Mouse (Mus musculus) forebrain, postnatal 0 days (tissue): ENCODE measurements around the gene Cap1. TPM values are rescaled to one million over a fixed set of nuclear protein-coding genes. Genes with fewer than 3 reads are reported as not detected.

Experiments used
- ATAC-seq: fragments of 200-750 bp; cut with Nextera tagmentation; 2 replicates; pipeline ENCODE4 v1.8.0; 2017; ENCODE audit warnings: mild to moderate bottlenecking, moderate library complexity
- DNase-seq: peaks from one replicate; pipeline ENCODE4 v3.0.0-alpha.2; 2015
- H3K27ac ChIP-seq: fragments of 300-500 bp; sonication (generic); 2 replicates; pipeline ENCODE4 v1.5.1; 2014; ENCODE audit warnings: low read depth, mild to moderate bottlenecking, antibody characterized with exemption, low read length, moderate library complexity, mixed read lengths
- H3K27me3 ChIP-seq: fragments of 300-500 bp; sonication (generic); 2 replicates; pipeline ENCODE4 v1.6.1; 2014; ENCODE audit warnings: mild to moderate bottlenecking, low read length, mixed read lengths; ENCODE audit not compliant: insufficient read depth
- H3K36me3 ChIP-seq: fragments of 300-500 bp; sonication (generic); 2 replicates; pipeline ENCODE4 v1.6.1; 2014; ENCODE audit warnings: mild to moderate bottlenecking, moderate library complexity; ENCODE audit not compliant: insufficient read depth
- H3K4me1 ChIP-seq: fragments of 300-500 bp; sonication (generic); 2 replicates; pipeline ENCODE4 v1.6.1; 2014; ENCODE audit warnings: antibody characterized with exemption; ENCODE audit not compliant: insufficient read depth
- H3K4me2 ChIP-seq: fragments of 300-500 bp; sonication (generic); 2 replicates; pipeline ENCODE4 v1.6.1; 2014; ENCODE audit warnings: low read depth, mild to moderate bottlenecking, moderate library complexity
- H3K4me3 ChIP-seq: fragments of 300-500 bp; sonication (generic); 2 replicates; pipeline ENCODE4 v1.5.1; 2014; ENCODE audit warnings: low read depth, low read length, mixed read lengths
- H3K9ac ChIP-seq: fragments of 300-500 bp; sonication (generic); 2 replicates; pipeline ENCODE4 v1.6.1; 2014; ENCODE audit warnings: mild to moderate bottlenecking
- H3K9me3 ChIP-seq: fragments of 300-500 bp; sonication (generic); 2 replicates; pipeline ENCODE4 v1.6.1; 2016; ENCODE audit warnings: low read length
- CTCF ChIP-seq: sonication (generic); IDR thresholded peaks from 2 replicates; pipeline ENCODE4 v1.5.1; 2016; ENCODE audit warnings: antibody characterized with exemption, control low read depth, low read depth
- WGBS: fragments of 180-500 bp; shearing (Covaris S2); extraction: QIAGEN DNeasy Blood & Tissue Kit; methylation state at CpG from one replicate; pipeline ENCODE4 v1.1.7; 2014; 5-methylcytosine and 5-hydroxymethylcytosine counted together
- polyA plus RNA-seq: library from polyadenylated mRNA; unstranded; fragments of >200 nt; fragmentation: Nextera tagmentation; extraction: Ambion mirVana; gene quantifications from 2 replicates; pipeline ENCODE4 v1.2.1, GENCODE M21; 2015
- total RNA-seq: library from RNA; depleted of rRNA; stranded (reverse); fragments of >200 nt; gene quantifications from 2 replicates; pipeline ENCODE4 v1.2.3, GENCODE M21; 2014

Gene Cap1
- total and polyA plus RNA-seq, 2 experiments from 2014 or later: 75.2 to 161 TPM

DNA sequence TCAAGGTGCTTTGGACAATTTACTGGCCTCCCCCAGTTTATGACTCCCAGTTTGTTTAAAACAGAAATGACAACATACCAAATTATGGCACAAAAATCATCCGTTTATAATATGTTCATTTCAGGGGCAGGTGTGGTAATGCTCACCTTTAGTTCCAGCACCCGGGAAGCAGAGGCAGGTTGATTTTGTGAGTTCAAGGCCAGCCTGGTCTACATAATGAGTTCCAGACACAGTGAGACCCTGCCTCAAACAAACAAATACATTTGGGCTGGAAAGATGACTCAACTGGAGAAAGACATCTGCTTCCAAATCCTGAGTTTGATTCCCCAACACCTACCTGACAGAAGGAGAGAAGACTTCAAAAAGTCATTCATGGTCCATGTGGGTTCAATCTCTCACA lies 1.5 kb upstream of the Cap1 start:
- no peak for TF ChIP-seq CTCF
- Histone ChIP-seq H3K4me3 (no peak overlapping the region), H3K9me3 (no peaks in the 10 kb centered on the region), H3K9ac (peak overlapping the region; percentile 87; the same call in 1 of the 2 replicates), H3K27me3 (no peaks in the 10 kb centered on the region), H3K27ac (peak overlapping the region; percentile 100), H3K36me3 (no peaks in the 10 kb centered on the region), H3K4me2 (peak overlapping the region; percentile 68), H3K4me1 (peaks cover 12% of the 10 kb centered on the region; the same call in 1 of the 2 replicates)
- WGBS: 74% methylated on average over 2 of the region's 2 CpGs
- ATAC-seq (no peak), DNase-seq (no peak)

DNA sequence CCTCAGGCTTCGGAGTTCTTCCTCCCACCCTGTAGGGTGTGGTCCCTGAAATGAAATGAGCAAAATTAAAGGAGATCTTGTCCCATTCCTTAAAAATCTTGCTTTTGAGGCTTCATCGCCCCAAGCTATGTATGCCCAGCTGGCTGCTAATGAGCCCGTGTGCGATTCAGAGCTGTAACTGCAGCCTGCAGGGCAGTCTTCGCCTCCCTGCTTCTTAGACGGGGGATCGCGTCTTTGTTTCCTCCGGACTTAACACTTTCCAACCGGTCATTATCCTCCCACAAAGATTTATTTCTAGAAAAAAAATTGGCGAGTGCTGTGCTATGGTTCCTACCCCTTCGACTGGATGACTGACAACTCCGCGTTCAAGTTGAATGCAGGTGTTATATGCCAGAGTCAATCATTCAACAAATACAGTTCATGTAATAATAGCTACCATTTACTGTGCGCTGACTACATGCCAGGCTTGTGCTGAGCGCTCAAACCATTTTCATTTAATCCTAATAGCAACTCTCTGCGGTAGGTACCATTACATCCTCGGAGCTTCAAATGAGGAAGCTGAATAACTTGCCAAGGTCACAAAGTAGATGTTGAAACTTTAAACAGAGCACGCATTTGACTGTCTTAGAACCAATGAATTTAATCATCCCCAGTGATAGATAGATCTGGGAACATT lies 861 bp upstream of the Cap1 start:
- Histone ChIP-seq H3K27me3 (no peaks in the 10 kb centered on the region), H3K4me1 (peaks cover 12% of the 10 kb centered on the region; the same call in 1 of the 2 replicates), H3K36me3 (no peaks in the 10 kb centered on the region), H3K9ac (peak overlapping the region; percentile 87), H3K4me2 (peak overlapping the region; percentile 68), H3K9me3 (no peaks in the 10 kb centered on the region), H3K4me3 (peak overlapping the region; percentile 72), H3K27ac (peak overlapping the region; percentile 100)
- DNase-seq (no peak), ATAC-seq (peak; percentile 3; the same call in 1 of the 2 replicates)
- no peak for TF ChIP-seq CTCF
- WGBS: under 1% methylated on average over 19 of the region's 19 CpGs

DNA sequence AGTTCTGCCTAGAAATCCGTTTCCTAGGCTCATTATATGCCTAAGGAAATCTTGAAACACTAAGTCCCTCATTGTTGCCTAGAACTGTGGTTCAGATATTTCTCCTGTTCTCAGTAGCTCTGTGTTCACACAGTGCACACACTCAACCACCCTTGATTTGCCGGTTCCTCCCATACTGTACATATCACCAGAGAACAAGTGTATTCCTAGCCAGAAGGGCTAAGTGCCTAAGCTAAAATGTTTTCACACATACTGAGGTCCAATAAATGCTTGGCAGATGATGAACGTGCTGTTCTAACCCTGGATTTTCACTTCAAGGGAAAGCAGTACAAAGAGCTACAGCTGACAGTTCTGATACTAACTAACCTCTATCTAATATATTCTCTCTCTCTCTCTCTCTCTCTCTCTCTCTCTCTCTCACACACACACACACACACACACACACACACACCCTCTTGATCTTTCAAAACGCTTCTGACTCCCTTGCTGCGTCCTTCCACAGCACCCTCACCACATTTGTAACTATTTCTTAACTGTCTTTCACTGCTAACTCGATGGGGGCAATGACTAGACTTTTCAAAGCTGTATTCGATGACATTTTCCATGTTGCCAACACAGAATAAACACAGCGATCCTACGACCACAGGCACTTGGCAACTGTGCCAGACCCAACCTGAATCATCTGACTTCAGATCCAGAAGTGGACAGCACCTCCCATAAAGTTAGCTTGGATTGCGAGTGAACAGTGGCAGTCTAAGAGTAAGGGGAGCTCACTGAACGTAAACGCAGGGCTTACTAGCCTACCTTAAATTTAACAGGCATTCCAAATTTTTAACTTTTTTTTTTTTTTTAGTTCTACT lies 1.1 kb downstream of the Cap1 start:
- no peak overlapping the region for H3K27ac ChIP-seq
- ATAC-seq (no peak), DNase-seq (no peak)
- TF ChIP-seq CTCF: no peak
- H3K9ac ChIP-seq: peak overlapping the region; percentile 87
- H3K4me3 ChIP-seq: peak overlapping the region; percentile 72
- 41% methylated on average over 12 of the region's 12 CpGs for WGBS
- no peaks in the 10 kb centered on the region for H3K27me3 ChIP-seq
- peak overlapping the region; percentile 60 for H3K4me2 ChIP-seq
- peaks cover 12% of the 10 kb centered on the region; the same call in 1 of the 2 replicates for H3K4me1 ChIP-seq
- H3K36me3 ChIP-seq: no peaks in the 10 kb centered on the region
- no peaks in the 10 kb centered on the region for H3K9me3 ChIP-seq

DNA sequence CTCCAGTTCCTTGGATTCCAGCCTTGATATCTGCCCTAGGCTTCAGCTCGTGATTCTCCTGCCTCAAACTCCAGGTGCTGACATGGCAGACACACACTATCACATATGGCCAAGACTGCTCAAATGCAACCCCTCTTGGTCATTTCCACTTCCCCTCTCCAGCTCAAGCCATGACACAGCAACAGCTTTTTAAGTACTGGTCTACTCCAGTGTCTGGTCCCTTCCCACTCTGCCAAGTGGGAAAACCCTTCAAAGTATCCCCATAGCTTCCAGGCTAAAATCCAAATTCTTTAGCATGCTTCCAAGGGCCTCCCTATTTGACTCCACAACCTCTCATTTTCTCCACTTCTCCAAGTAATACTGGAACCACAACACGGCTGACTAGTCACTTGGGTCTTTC lies 1.8 kb downstream of the Cap1 start:
- Histone ChIP-seq H3K4me1 (peaks cover 12% of the 10 kb centered on the region; the same call in 1 of the 2 replicates), H3K9ac (peak overlapping the region; percentile 25; the same call in 1 of the 2 replicates), H3K9me3 (no peaks in the 10 kb centered on the region), H3K4me2 (peak overlapping the region; percentile 60), H3K27ac (no peak overlapping the region), H3K36me3 (no peaks in the 10 kb centered on the region), H3K4me3 (peak overlapping the region; percentile 72), H3K27me3 (no peaks in the 10 kb centered on the region)
- no peak for DNase-seq
- ATAC-seq: no peak
- WGBS: 61% methylated on average over 2 of the region's 2 CpGs
- no peak for TF ChIP-seq CTCF

DNA sequence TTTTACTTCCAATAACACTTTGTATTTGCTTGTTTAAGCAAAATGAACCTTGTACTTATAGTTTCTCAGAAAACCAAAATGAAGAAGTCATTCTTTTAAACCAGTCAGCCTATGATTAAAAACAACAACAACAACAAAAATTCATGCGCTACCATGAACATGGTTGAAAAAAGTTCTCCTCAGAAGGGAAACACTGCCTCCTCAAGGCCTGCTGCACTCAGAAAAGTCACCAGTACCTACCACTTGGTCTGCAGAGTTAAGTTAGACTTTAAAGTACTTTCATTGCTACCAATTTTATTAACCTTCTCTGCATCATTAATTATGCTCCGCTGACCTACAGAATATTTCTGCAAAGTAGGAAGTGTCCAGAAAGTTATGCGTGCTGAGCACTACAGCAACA lies 2.6 kb downstream of the Cap1 start:
- Histone ChIP-seq H3K9me3 (no peaks in the 10 kb centered on the region), H3K36me3 (no peaks in the 10 kb centered on the region), H3K4me1 (peaks cover 12% of the 10 kb centered on the region; the same call in 1 of the 2 replicates), H3K9ac (no peak overlapping the region), H3K4me2 (no peak overlapping the region), H3K4me3 (no peak overlapping the region), H3K27ac (no peak overlapping the region), H3K27me3 (no peaks in the 10 kb centered on the region)
- DNase-seq (no peak), ATAC-seq (no peak)
- 90% methylated on average over 3 of the region's 3 CpGs for WGBS
- no peak for TF ChIP-seq CTCF

DNA sequence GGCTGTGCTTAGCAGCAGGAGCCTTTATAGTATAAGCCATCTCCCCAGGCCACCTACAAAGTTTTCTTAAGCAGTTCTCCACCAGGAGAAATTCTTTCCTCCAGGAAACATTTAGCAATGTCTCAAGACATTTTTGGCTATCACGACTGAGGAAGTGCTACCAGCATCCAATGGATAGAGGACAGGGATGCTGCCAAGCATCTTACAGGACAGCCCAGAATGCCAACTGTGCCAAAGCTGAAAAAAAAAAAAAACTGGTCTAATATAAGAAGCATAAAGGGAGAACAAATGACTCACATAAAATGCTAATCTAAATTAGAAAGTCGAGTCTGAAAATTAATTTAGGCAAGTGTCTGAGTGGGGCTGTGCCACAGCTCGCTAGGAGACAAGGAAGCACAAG lies 3.3 kb downstream of the Cap1 start:
- 68% methylated on average over 3 of the region's 3 CpGs for WGBS
- H3K4me3 ChIP-seq: no peak overlapping the region
- H3K9me3 ChIP-seq: no peaks in the 10 kb centered on the region
- no peak overlapping the region for H3K27ac ChIP-seq
- H3K36me3 ChIP-seq: no peaks in the 10 kb centered on the region
- no peak overlapping the region for H3K9ac ChIP-seq
- DNase-seq (no peak), ATAC-seq (no peak)
- TF ChIP-seq CTCF: no peak
- H3K4me2 ChIP-seq: no peak overlapping the region
- H3K27me3 ChIP-seq: no peaks in the 10 kb centered on the region
- H3K4me1 ChIP-seq: peaks cover 12% of the 10 kb centered on the region; the same call in 1 of the 2 replicates
